14 mouse cellular contexts compared by ENCODE assay signal in the genomic region with DNA sequence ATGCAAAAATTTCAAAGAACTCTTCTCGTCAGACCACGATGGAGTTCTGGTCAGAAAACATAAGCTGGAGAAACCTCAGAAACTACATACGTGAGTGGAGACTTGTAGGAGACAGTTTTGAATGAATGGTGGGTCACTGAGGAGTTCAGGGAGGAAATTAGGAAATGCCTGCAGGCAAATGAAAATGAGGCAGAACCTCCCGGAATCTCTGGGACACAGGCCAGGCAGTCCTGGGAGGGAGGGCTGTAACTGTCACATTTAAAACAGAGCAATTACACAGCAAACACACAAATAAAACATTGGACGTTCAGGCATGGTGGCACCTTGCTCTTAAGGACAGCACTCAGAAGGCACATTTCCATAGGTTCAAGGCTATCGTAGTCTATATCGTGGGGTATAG. TPM values are rescaled to one million over a fixed set of nuclear protein-coding genes. Genes with fewer than 3 reads are reported as not detected.
DNase-seq lines count a peak whose midpoint lies in the region; TF ChIP-seq lines count a peak whose summit lies in the region.
"Had no signal": no experiment of that assay in that cellular context is flagged by ENCODE, and none has a peak within 500 bp of the region (broad histone marks: within the 10 kb centered on the region; RNA-seq: fewer than 3 reads in every experiment).

No protein-coding gene starts in this region.

- no peak for TF ChIP-seq CTCF in brain, embryonic 14.5 days (IDR thresholded peaks at IDR 0.05; ENCODE audit: borderline replicate concordance, extremely low read depth, insufficient read depth, insufficient read length)

- peak; percentile 42 for DNase-seq in adrenal gland, adult 2 months
- no peak for DNase-seq in adrenal gland, postnatal 4 days (ENCODE audit: low spot score in 2 of 2)
- peak; percentile 64 for DNase-seq in kidney, postnatal 10 days
- no peak for DNase-seq in kidney, adult 8-10 months
- DNase-seq in lung, postnatal 14 days: peak; percentile 8
- DNase-seq in lung, postnatal 25 days (ENCODE audit: low spot score): no peak
- DNase-seq in brain, embryonic 14.5 days (ENCODE audit: low read depth): peak; percentile 15
- no peak for DNase-seq in heart, postnatal 36 days
- DNase-seq: cerebellum, adult 18-20 months; cerebellum, postnatal 36 days; left cerebral cortex, postnatal 4 days; lung, adult 18-20 months; midbrain, embryonic 14.5 days; thymus, adult 18-20 months had no signal

- intact Hi-C loops in heart, postnatal 36 days (cut with DNase I): no loop called here

- TF ChIP-seq POLR2A in brain, embryonic 14.5 days (IDR thresholded peaks at IDR 0.05; ENCODE audit: borderline replicate concordance, extremely low read depth, insufficient read depth, insufficient read length, poor library complexity, severe bottlenecking): no peak

RNA-seq across cellular contexts. Expression of gene Papola, which starts 9.6 kb away (rescaled TPM):
- 100 to 1,000 TPM; 227 to 228 TPM for total RNA-seq in adrenal gland, adult 2 months (2021)
- polyA plus RNA-seq in adrenal gland, adult 2 months (2012; rRNA removed): 19.4 and 28.7 TPM in 2 replicates
- total RNA-seq in adrenal gland, postnatal 4 days (2021): 100 to 1,000 TPM; 188 to 210 TPM
- 165 and 186 TPM in 2 replicates for polyA plus RNA-seq in brain, embryonic 14.5 days (2012; rRNA removed)
- 100 to 1,000 TPM; 107 to 116 TPM for total RNA-seq in heart, postnatal 36 days (2021)

Comparison
In these comparisons a context has a peak if more than half of its experiments do, and no peak if none do; other contexts are left out.
1. DNase-seq: peak in adrenal gland, adult 2 months (single experiment), kidney, postnatal 10 days (single experiment), lung, postnatal 14 days (single experiment) and brain, embryonic 14.5 days (single experiment); none in adrenal gland, postnatal 4 days (0 of 2), kidney, adult 8-10 months (0 of 2), lung, postnatal 25 days (single experiment) and heart, postnatal 36 days (0 of 2).